Mouse (Mus musculus) midbrain, embryonic 15.5 days (tissue): ENCODE measurements at regions not wholly inside any gene's neighbourhood (a gene's known extent, or its start where the extent isn't known, plus 50 kb on each side); places are given as distances from the start of the nearest gene placed in this dataset.

ENCODE experiments used
- ATAC-seq: fragments of 200-750 bp; cut with Nextera tagmentation; replicated peaks from 2 replicates; pipeline ENCODE4 v1.8.0; 2017; ENCODE audit warnings: moderate TSS enrichment
- H3K27ac ChIP-seq: fragments of 300-500 bp; sonication (generic); 2 replicates; pipeline ENCODE4 v1.5.1; 2015; ENCODE audit warnings: mild to moderate bottlenecking, inconsistent platforms
- H3K27me3 ChIP-seq: fragments of 300-500 bp; sonication (generic); replicated peaks from 2 replicates; pipeline ENCODE4 v1.6.1; 2015; ENCODE audit warnings: inconsistent platforms
- H3K36me3 ChIP-seq: fragments of 300-500 bp; sonication (generic); replicated peaks from 2 replicates; pipeline ENCODE4 v1.6.1; 2015; ENCODE audit warnings: inconsistent platforms
- H3K4me1 ChIP-seq: fragments of 300-500 bp; sonication (generic); 2 replicates; pipeline ENCODE4 v1.6.1; 2015; ENCODE audit warnings: inconsistent platforms
- H3K4me2 ChIP-seq: fragments of 300-500 bp; sonication (generic); 2 replicates; pipeline ENCODE4 v1.6.1; 2015; ENCODE audit warnings: inconsistent platforms, mild to moderate bottlenecking, moderate library complexity
- H3K4me3 ChIP-seq: fragments of 300-500 bp; sonication (generic); 2 replicates; pipeline ENCODE4 v1.5.1; 2015; ENCODE audit warnings: mild to moderate bottlenecking, inconsistent platforms
- H3K9ac ChIP-seq: fragments of 300-500 bp; sonication (generic); 2 replicates; pipeline ENCODE4 v1.6.1; 2015; ENCODE audit warnings: mild to moderate bottlenecking, inconsistent platforms
- H3K9me3 ChIP-seq: fragments of 300-500 bp; sonication (generic); 2 replicates; pipeline ENCODE4 v1.6.1; 2016; ENCODE audit warnings: inconsistent platforms
- WGBS: fragments of 180-500 bp; shearing (Covaris S2); methylation state at CpG from one replicate; pipeline ENCODE4 v1.1.7; 2015; ENCODE audit warnings: mixed read lengths; 5-methylcytosine and 5-hydroxymethylcytosine counted together

DNA sequence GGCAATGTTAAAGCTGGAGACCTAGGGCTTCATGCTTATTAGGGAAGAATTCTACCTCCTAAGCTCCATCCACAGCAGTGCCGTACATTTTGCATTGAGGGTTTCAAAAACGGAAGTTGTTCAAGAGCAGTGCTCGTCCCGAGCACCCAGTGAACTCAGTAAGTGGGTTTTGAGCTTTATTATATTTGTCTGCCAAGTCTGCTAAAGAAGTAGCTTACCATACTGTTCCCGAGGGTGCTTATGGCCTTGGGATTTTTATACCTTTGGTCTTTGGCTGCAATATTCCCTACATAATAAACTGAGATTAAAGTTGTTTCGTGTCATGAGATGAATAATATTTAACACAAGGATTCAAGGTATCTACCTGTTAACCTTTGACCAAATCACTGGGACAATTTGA lies 195.2 kb downstream of the Klf5 start:
- 92% methylated on average over 6 of the region's 6 CpGs for WGBS
- Histone ChIP-seq H3K4me2 (no peak overlapping the region), H3K27me3 (no peaks in the 10 kb centered on the region), H3K4me3 (no peak overlapping the region), H3K4me1 (no peaks in the 10 kb centered on the region), H3K9me3 (no peaks in the 10 kb centered on the region), H3K9ac (no peak overlapping the region), H3K36me3 (no peaks in the 10 kb centered on the region), H3K27ac (no peak overlapping the region)
- ATAC-seq, result no peak

DNA sequence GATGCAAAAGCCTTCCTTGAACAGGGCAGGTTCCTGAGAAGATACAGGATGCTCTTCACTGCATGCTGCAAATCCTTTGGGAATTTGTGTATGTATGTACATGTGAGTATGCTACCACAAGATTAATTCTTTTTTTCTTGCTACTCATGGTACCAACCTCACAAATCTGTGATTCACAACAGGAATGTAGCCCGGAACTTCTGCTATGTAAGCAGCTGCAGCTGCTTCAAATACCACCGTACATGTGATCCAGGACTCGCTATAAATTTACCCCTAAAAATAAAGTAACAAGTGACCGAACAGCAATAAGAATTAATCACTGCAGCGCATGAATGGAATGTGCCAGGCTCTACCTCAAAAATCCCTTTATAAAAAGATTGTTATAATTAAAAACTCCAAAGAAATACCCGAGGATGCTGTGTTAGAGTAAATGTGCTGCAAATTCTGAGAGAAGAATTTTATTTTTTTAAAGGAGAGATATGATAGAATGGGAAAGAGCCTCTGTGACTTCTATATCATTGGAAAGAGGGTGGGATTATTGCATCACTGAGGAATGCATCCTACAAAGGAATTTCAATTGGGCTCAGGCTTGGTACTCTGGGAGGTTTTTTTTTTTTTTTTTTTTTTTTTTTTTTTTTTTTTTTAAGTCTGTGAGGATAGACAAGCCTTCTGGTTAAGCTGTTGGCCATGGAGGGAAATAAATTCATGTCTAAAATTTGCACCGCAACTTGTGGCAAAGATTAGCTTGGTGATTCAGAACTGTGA lies 201.2 kb downstream of the Klf5 start:
- H3K36me3 ChIP-seq, result no peaks in the 10 kb centered on the region
- no peak for ATAC-seq
- no peaks in the 10 kb centered on the region for H3K9me3 ChIP-seq
- no peak overlapping the region for H3K9ac ChIP-seq
- no peak overlapping the region for H3K27ac ChIP-seq
- H3K27me3 ChIP-seq, result no peaks in the 10 kb centered on the region
- H3K4me2 ChIP-seq, result no peak overlapping the region
- no peak overlapping the region for H3K4me3 ChIP-seq
- no peaks in the 10 kb centered on the region for H3K4me1 ChIP-seq
- WGBS, result 87% methylated on average over 7 of the region's 7 CpGs

DNA sequence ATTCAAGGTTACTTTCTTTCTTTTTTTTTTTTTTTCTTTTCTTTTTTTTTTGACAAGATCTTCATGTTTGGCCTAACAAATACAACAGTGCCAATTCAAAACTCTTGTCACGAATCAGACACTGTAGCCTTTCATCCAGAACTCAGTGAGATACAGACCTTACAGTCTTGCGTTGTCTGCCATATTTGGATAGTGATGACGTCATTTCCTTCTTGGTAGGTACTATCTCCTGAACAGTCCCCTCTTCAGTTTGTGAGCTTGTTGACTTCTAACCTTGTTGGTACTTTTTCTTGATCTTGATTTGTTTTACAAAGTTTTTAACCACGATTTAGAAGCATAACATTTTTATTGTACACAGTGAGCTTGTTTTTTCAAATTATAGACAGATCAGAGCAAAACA lies 206.4 kb downstream of the Klf5 start:
- H3K9me3 ChIP-seq, result no peaks in the 10 kb centered on the region
- no peak overlapping the region for H3K4me3 ChIP-seq
- H3K9ac ChIP-seq, result no peak overlapping the region
- 79% methylated on average over 4 of the region's 4 CpGs for WGBS
- no peaks in the 10 kb centered on the region for H3K4me1 ChIP-seq
- no peak overlapping the region for H3K4me2 ChIP-seq
- ATAC-seq, result no peak
- no peaks in the 10 kb centered on the region for H3K27me3 ChIP-seq
- H3K27ac ChIP-seq, result no peak overlapping the region
- H3K36me3 ChIP-seq, result no peaks in the 10 kb centered on the region

DNA sequence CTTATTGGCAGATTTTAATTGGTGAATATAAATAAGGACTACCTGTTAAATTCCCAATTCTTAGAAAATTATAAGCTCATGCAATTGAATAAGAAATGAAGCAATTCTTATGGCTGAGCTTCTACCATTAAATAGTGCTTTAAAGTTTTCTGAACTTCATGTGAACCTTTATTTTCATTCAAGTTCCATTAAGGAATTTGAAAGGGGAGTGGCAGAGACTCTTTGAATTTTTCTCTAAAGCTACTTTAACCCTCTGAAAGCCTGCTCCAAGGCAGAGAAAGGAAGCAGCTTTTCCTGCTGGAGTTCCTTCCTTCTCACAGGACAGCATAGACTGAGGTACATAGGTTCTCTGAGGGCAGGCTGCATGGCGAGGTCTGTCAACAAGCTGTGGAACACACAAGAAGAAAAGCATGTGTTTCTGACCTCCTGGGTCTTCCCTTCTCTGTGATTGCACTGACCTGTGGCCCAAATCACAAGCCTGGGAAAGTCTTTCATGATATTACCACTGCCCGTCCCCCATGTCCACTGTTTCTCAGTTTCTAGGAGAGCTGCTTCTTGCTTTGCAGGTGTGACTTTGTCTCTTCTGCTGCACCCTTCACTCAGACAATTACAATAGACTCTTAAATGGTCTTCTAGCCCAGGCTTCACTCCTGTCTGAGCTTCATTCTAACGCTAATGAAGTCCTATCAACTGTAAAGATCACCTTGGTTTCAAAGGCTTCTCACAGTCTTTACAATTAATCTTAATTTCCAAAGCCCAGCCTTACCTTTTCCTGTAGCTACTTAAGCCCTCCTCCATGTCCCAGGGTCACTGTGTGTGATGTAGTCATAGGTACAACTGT lies 211.4 kb downstream of the Klf5 start:
- ATAC-seq, result no peak
- Histone ChIP-seq H3K4me1 (no peaks in the 10 kb centered on the region), H3K9me3 (no peaks in the 10 kb centered on the region), H3K27me3 (no peaks in the 10 kb centered on the region), H3K27ac (no peak overlapping the region), H3K4me3 (no peak overlapping the region), H3K4me2 (no peak overlapping the region), H3K9ac (no peak overlapping the region), H3K36me3 (no peaks in the 10 kb centered on the region)
- WGBS, result 62% methylated on average over 3 of the region's 3 CpGs

DNA sequence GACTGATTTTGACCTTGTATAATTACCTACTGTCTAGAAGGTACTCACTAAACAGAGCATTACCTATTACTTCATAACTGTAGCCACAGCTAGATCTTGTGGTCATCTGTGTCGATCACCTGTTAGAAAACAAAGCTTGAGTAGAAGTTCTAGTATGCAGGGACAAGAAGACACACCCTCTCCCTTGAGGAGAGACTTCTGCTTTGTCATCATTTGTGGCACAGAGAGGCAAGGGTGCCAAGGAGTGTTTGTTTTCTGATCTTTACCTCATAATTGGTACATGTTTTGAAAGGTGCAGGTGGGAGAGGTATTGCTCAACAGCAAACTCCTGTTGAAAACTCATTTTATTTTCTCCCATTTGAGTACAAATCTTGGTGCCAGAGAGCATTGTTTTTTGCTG lies 217.0 kb downstream of the Klf5 start:
- 94% methylated on average over 1 of the region's 1 CpGs for WGBS
- Histone ChIP-seq H3K27ac (no peak overlapping the region), H3K4me2 (no peak overlapping the region), H3K4me1 (no peaks in the 10 kb centered on the region), H3K36me3 (no peaks in the 10 kb centered on the region), H3K9ac (no peak overlapping the region), H3K9me3 (no peaks in the 10 kb centered on the region), H3K27me3 (no peaks in the 10 kb centered on the region), H3K4me3 (no peak overlapping the region)
- no peak for ATAC-seq

DNA sequence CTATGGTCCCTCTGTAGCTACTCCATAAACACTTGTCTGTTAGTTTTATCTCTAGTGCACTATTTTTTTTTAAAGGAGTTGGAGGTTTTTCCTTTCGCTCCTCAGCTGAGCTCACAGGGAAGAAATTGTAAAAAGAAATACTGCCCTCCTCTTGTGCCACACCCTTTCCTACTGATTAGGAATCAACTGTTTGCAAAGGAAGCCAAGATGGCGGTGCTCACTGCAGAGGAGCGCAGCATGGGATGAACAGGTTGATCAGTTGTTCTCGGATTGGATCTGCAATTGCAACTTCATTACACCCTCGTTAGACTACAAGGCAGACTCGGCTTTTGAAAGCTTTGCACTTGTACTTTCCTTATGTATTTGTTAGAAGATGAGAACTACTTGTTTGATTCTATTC lies 218.2 kb downstream of the Klf5 start:
- Histone ChIP-seq H3K36me3 (no peaks in the 10 kb centered on the region), H3K27me3 (no peaks in the 10 kb centered on the region), H3K4me3 (no peak overlapping the region), H3K9me3 (no peaks in the 10 kb centered on the region), H3K4me1 (no peaks in the 10 kb centered on the region), H3K9ac (no peak overlapping the region), H3K27ac (no peak overlapping the region), H3K4me2 (no peak overlapping the region)
- no peak for ATAC-seq
- WGBS, result 92% methylated on average over 6 of the region's 6 CpGs

DNA sequence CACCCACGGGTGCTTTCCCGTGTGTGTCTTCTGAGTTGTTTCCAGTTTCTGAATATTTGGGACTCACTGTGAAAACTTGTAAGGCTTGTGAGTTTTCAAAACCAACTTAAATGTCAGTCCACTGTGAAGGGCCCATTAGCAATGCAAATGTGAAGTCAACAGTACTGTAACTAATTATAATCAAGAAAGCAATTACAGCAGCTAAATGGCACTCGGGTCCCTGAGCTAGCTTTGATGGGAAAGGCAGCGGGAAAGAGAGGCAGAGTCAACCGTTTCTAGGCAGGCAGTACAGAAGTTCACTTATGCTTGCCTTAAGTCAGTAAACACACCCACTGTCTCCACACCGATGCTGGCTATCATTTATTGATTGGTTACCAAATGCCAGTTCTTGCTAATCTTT lies 221.9 kb downstream of the Klf5 start:
- Histone ChIP-seq H3K4me1 (no peaks in the 10 kb centered on the region), H3K27me3 (no peaks in the 10 kb centered on the region), H3K36me3 (no peaks in the 10 kb centered on the region), H3K4me2 (no peak overlapping the region), H3K9ac (no peak overlapping the region), H3K4me3 (no peak overlapping the region), H3K27ac (no peak overlapping the region), H3K9me3 (no peaks in the 10 kb centered on the region)
- ATAC-seq, result peak; percentile 27; the same call in 1 of the 2 replicates
- WGBS, result 74% methylated on average over 6 of the region's 6 CpGs

DNA sequence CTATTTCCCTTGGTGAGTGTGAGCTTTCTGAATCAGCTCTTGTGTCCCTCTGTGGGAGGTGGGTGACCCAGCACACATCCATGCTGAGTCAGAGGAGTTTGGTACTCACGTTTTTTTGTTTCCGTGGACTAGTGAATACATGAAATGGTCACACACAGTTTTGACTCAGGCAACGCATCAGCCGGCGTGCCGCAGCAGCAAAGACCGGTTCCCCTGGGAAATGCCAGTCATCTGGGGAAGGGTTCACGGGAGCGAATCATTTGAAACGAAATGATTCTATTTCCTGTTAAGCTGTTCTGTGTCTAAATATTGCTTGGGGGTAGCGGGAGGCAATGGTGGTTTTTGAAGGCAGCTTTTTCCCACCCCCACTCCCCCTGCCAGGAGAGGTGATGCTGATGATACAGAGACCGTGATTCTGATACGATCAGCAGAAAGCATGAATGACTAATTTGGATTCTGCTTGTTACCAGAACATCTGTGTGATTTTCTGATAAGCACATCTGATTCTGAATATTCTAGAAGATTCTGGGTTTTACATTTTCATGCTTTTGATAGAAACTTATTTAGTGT lies 223.5 kb downstream of the Klf5 start:
- Histone ChIP-seq H3K4me3 (0 out of 2 replicates have a peak overlapping the region, but pooled peaks have one; percentile 2), H3K4me2 (peak overlapping the region; percentile 24; the same call in 1 of the 2 replicates)

DNA sequence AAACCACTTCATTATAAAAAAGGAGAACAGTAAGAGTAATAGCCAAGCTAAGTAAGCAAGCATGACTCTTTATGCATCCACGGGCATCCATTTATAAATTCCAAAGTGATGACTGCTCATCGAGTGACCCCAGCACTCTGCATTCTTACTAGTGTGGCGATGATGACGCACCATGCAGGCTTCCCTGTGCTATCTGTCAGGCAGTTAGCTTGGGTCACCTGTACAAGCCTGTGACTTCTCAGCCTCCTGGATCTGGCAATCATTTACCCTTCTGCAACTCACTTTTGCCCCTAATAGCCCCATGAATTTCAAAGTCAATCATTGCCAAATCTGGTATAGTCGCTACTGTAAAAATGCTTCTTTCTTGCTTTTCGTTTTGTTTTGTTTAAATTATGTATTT lies 237.3 kb downstream of the Klf5 start:
- H3K9me3 ChIP-seq, result no peaks in the 10 kb centered on the region
- no peak overlapping the region for H3K9ac ChIP-seq
- H3K27ac ChIP-seq, result no peak overlapping the region
- no peaks in the 10 kb centered on the region for H3K27me3 ChIP-seq
- H3K4me3 ChIP-seq, result no peak overlapping the region
- no peaks in the 10 kb centered on the region for H3K4me1 ChIP-seq
- 93% methylated on average over 6 of the region's 6 CpGs for WGBS
- no peaks in the 10 kb centered on the region for H3K36me3 ChIP-seq
- no peak for ATAC-seq
- no peak overlapping the region for H3K4me2 ChIP-seq

More for the DNA sequence above, 223.5 kb downstream of the Klf5 start:
- ATAC-seq, result no peak
- Histone ChIP-seq H3K27ac (no peak overlapping the region), H3K9me3 (no peaks in the 10 kb centered on the region), H3K27me3 (no peaks in the 10 kb centered on the region), H3K9ac (no peak overlapping the region), H3K36me3 (no peaks in the 10 kb centered on the region), H3K4me1 (no peaks in the 10 kb centered on the region)
- 80% methylated on average over 13 of the region's 13 CpGs for WGBS

DNA sequence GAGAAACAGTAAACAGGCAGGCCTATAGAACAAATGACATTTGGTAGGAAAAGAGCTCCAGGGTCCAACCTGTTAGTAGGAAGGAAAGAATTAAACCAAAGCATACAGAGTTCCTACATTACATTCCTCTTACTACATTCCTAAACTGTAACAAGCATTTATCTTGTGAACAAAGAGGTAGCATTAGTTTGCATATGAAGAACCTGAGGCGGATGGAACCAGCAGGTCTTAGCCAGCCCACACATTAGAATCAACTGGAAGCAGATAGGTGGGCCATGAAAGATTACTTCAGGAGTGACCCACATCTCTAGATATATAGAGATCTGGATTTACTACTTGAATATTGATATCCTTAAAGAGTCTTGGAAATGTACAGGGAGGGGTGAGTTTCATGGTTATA lies 238.8 kb downstream of the Klf5 start:
- Histone ChIP-seq H3K9ac (no peak overlapping the region), H3K4me3 (no peak overlapping the region), H3K4me1 (no peaks in the 10 kb centered on the region), H3K4me2 (no peak overlapping the region), H3K9me3 (no peaks in the 10 kb centered on the region), H3K27me3 (no peaks in the 10 kb centered on the region), H3K27ac (no peak overlapping the region), H3K36me3 (no peaks in the 10 kb centered on the region)
- 81% methylated on average over 1 of the region's 1 CpGs for WGBS
- ATAC-seq, result no peak

DNA sequence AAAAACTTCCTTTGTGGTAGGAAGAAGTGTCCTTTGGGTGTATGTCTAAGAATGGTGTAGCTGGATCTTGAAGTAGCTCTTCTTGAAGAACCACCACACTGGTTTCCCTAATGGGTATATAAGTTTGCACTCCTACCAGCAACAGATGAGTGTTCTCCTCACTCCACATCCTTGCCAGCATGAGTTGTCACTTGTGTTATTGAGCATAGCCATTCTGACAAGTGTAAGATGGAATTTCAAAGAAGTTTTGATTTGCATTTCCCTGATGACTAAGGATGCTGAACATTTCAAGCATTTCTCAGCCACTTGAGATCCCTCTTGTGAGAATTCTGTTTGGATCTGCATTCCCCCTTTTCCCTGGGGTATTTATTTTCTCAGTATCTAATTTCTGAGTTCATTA lies 243.2 kb downstream of the Klf5 start:
- Histone ChIP-seq H3K4me2 (no peak overlapping the region), H3K4me1 (no peaks in the 10 kb centered on the region), H3K9ac (no peak overlapping the region), H3K4me3 (no peak overlapping the region), H3K27ac (no peak overlapping the region), H3K27me3 (no peaks in the 10 kb centered on the region), H3K9me3 (no peaks in the 10 kb centered on the region), H3K36me3 (no peaks in the 10 kb centered on the region)
- no peak for ATAC-seq

DNA sequence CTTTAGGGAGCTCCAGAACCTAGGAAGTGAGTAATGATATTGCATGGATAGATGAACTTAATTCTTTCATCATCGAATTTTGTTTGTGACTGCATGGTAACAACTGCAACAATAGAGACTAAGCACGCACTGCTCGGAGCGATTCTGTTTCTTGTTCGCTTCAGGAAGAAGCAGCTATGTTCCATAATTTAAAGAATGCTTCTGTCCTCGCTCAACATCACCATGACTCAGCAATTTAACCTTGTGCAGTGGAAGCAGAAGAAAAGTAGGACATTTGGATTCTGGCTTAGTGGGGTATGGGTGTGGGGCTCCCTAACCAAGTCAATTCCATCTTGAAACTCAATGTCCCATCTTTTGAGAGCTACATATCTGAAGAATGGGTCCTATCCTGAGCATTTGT lies 249.4 kb downstream of the Klf5 start:
- H3K27ac ChIP-seq, result no peak overlapping the region
- no peaks in the 10 kb centered on the region for H3K4me1 ChIP-seq
- H3K4me3 ChIP-seq, result no peak overlapping the region
- H3K36me3 ChIP-seq, result no peaks in the 10 kb centered on the region
- no peak for ATAC-seq
- no peaks in the 10 kb centered on the region for H3K27me3 ChIP-seq
- WGBS, result 91% methylated on average over 6 of the region's 6 CpGs
- no peak overlapping the region for H3K9ac ChIP-seq
- H3K4me2 ChIP-seq, result no peak overlapping the region
- H3K9me3 ChIP-seq, result no peaks in the 10 kb centered on the region
